Mouse (Mus musculus): ENCODE data around the gene Fos.

DNA sequence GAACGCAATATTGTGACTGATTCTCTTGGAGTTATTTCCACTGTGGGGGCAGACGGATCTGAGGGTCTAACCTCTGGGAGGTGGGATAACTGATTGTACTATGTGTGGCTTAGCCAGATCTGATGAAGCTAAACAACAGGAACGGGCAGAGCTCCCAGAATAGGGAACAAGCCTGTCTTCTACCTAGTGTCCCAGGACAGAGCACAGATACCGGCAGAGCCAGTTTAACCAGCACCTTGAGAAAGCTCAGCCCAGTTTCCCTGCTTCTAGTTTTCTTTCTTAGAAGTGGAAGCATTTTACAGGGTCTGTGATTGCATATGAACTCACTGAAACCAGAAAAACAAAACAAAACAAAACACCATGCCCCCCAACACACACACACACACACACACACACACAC lies 13.9 kb upstream of the Fos start:
- TF ChIP-seq CTCF (IDR thresholded peaks at IDR 0.05; ENCODE audit: low read depth, low read length) (no peak), POLR2A (IDR thresholded peaks at IDR 0.05; ENCODE audit: borderline replicate concordance, low read depth, low read length) (no peak)

Measured in bone marrow macrophage, adult 2 months (primary cell).